ENCODE assay signal across 8 mouse cellular contexts in genomic region chr11:106381883-106382282, GRCm38 (mm10). TPM values are rescaled to one million over a fixed set of nuclear protein-coding genes. Genes with fewer than 3 reads are reported as not detected.
A peak's percentile ranks its signal among the peaks of the same experiment; 100 is the strongest.
DNase-seq lines count a peak whose midpoint lies in the region; ATAC-seq lines count a peak whose summit lies in the region.

No protein-coding gene starts in this region.

- DNase-seq in kidney, adult 11 months = peak; percentile 28
- no peak for DNase-seq in kidney, adult 18-20 months
- DNase-seq in embryonic facial prominence, embryonic 14.5 days (ENCODE audit: low spot score) = no peak
- peak; percentile 69 for DNase-seq in lung, postnatal 10 days
- no peak for DNase-seq in right cerebral cortex, postnatal 36 days (ENCODE audit: low spot score in 2 of 2)

- H3K36me3 ChIP-seq in embryonic facial prominence, embryonic 14.5 days (ENCODE audit: control insufficient read depth, insufficient read depth, low read length) = no peaks in the 10 kb centered on the region
- no peaks in the 10 kb centered on the region for H3K36me3 ChIP-seq in kidney, embryonic 16.5 days (ENCODE audit: insufficient read depth, low read length)
- H3K36me3 ChIP-seq in forebrain, embryonic 12.5 days (replicated peaks) = no peaks in the 10 kb centered on the region
- no peaks in the 10 kb centered on the region for H3K36me3 ChIP-seq in midbrain, embryonic 15.5 days (replicated peaks)

- ATAC-seq in embryonic facial prominence, embryonic 14.5 days (ENCODE audit: low read depth) = no peak
- no peak for ATAC-seq in kidney, embryonic 16.5 days (ENCODE audit: low FRiP score, low TSS enrichment)
- no peak for ATAC-seq in forebrain, embryonic 12.5 days (ENCODE audit: low FRiP score)
- ATAC-seq in midbrain, embryonic 15.5 days (replicated peaks) = no peak

- H3K4me2 ChIP-seq in embryonic facial prominence, embryonic 14.5 days (ENCODE audit: low read depth, low read length) = peak overlapping the region; percentile 1; the same call in 1 of the 2 replicates
- H3K4me2 ChIP-seq in kidney, embryonic 16.5 days (replicated peaks; ENCODE audit: low read depth, low read length) = peak overlapping the region; percentile 47; the same call in 1 of the 2 replicates
- H3K4me2 ChIP-seq in forebrain, embryonic 12.5 days = no peak overlapping the region
- no peak overlapping the region for H3K4me2 ChIP-seq in midbrain, embryonic 15.5 days

- WGBS in embryonic facial prominence, embryonic 14.5 days = 74% methylated on average over 7 of the region's 7 CpGs
- WGBS in kidney, embryonic 16.5 days = 70% methylated on average over 7 of the region's 7 CpGs
- WGBS in forebrain, embryonic 12.5 days = 90% methylated on average over 7 of the region's 7 CpGs
- 82% methylated on average over 7 of the region's 7 CpGs for WGBS in midbrain, embryonic 15.5 days

- no peaks in the 10 kb centered on the region for H3K4me1 ChIP-seq in embryonic facial prominence, embryonic 14.5 days (ENCODE audit: control insufficient read depth, insufficient read depth, low read length)
- H3K4me1 ChIP-seq in kidney, embryonic 16.5 days (ENCODE audit: insufficient read depth, low read length) = no peaks in the 10 kb centered on the region
- no peaks in the 10 kb centered on the region for H3K4me1 ChIP-seq in forebrain, embryonic 12.5 days
- H3K4me1 ChIP-seq in midbrain, embryonic 15.5 days = no peaks in the 10 kb centered on the region

- no peaks in the 10 kb centered on the region for H3K27me3 ChIP-seq in embryonic facial prominence, embryonic 14.5 days (replicated peaks; ENCODE audit: control insufficient read depth, insufficient read depth, low read length)
- no peaks in the 10 kb centered on the region for H3K27me3 ChIP-seq in kidney, embryonic 16.5 days (ENCODE audit: insufficient read depth, low read length)
- H3K27me3 ChIP-seq in forebrain, embryonic 12.5 days = no peaks in the 10 kb centered on the region
- no peaks in the 10 kb centered on the region for H3K27me3 ChIP-seq in midbrain, embryonic 15.5 days (replicated peaks)

- H3K4me3 ChIP-seq in embryonic facial prominence, embryonic 14.5 days (ENCODE audit: low read depth, low read length) = 0 out of 2 replicates have a peak overlapping the region, but pooled peaks have one; percentile 6
- peak overlapping the region; percentile 28 for H3K4me3 ChIP-seq in kidney, embryonic 16.5 days (ENCODE audit: low read length)
- no peak overlapping the region for H3K4me3 ChIP-seq in forebrain, embryonic 12.5 days (replicated peaks)
- no peak overlapping the region for H3K4me3 ChIP-seq in midbrain, embryonic 15.5 days

- peak overlapping the region; percentile 67; the same call in 1 of the 2 replicates for H3K27ac ChIP-seq in embryonic facial prominence, embryonic 14.5 days (replicated peaks; ENCODE audit: low read depth, low read length)
- H3K27ac ChIP-seq in kidney, embryonic 16.5 days (ENCODE audit: low read length) = peak overlapping the region; percentile 84
- no peak overlapping the region for H3K27ac ChIP-seq in forebrain, embryonic 12.5 days
- no peak overlapping the region for H3K27ac ChIP-seq in midbrain, embryonic 15.5 days

- H3K9ac ChIP-seq in embryonic facial prominence, embryonic 14.5 days (ENCODE audit: low read depth, low read length) = no peak overlapping the region; the same call in 1 of the 2 replicates
- peak overlapping the region; percentile 50; the same call in 1 of the 2 replicates for H3K9ac ChIP-seq in kidney, embryonic 16.5 days (replicated peaks; ENCODE audit: low read length)
- H3K9ac ChIP-seq in forebrain, embryonic 12.5 days = no peak overlapping the region
- H3K9ac ChIP-seq in midbrain, embryonic 15.5 days = no peak overlapping the region

- no peaks in the 10 kb centered on the region for H3K9me3 ChIP-seq in embryonic facial prominence, embryonic 14.5 days (ENCODE audit: control insufficient read depth, low read length)
- no peaks in the 10 kb centered on the region for H3K9me3 ChIP-seq in kidney, embryonic 16.5 days (ENCODE audit: low read length)
- no peaks in the 10 kb centered on the region for H3K9me3 ChIP-seq in forebrain, embryonic 12.5 days
- no peaks in the 10 kb centered on the region for H3K9me3 ChIP-seq in midbrain, embryonic 15.5 days

RNA-seq across cellular contexts. Expression of gene Icam2, which starts 6.0 kb away (rescaled TPM):
- polyA plus RNA-seq in embryonic facial prominence, embryonic 14.5 days (2014; fragmentation: Nextera tagmentation; extraction: Ambion mirVana) = 42.2 and 44.3 TPM in 2 replicates
- 87.8 and 95.9 TPM in 2 replicates for polyA plus RNA-seq in kidney, embryonic 16.5 days (2015; fragmentation: Nextera tagmentation; extraction: Ambion mirVana)
- 8.1 and 9.8 TPM in 2 replicates for polyA plus RNA-seq in forebrain, embryonic 12.5 days (2016; fragmentation: Nextera tagmentation; extraction: Ambion mirVana)
- polyA plus RNA-seq in midbrain, embryonic 15.5 days (2015; fragmentation: Nextera tagmentation; extraction: Ambion mirVana) = 18.2 and 19.1 TPM in 2 replicates

RNA-seq across cellular contexts. Expression of gene Prr29, which starts 16.6 kb away (rescaled TPM):
- polyA plus RNA-seq in embryonic facial prominence, embryonic 14.5 days (2014; fragmentation: Nextera tagmentation; extraction: Ambion mirVana) = 0.92 and 0.93 TPM in 2 replicates
- polyA plus RNA-seq in kidney, embryonic 16.5 days (2015; fragmentation: Nextera tagmentation; extraction: Ambion mirVana) = 0.36 and 0.39 TPM in 2 replicates
- polyA plus RNA-seq in forebrain, embryonic 12.5 days (2016; fragmentation: Nextera tagmentation; extraction: Ambion mirVana) = not detected in 2 replicates
- not detected in 2 replicates for polyA plus RNA-seq in midbrain, embryonic 15.5 days (2015; fragmentation: Nextera tagmentation; extraction: Ambion mirVana)

RNA-seq across cellular contexts. Expression of gene Scn4a, which starts 28.8 kb away (rescaled TPM):
- 0.98 and 1.5 TPM in 2 replicates for polyA plus RNA-seq in embryonic facial prominence, embryonic 14.5 days (2014; fragmentation: Nextera tagmentation; extraction: Ambion mirVana)
- 0.41 and 0.47 TPM in 2 replicates for polyA plus RNA-seq in kidney, embryonic 16.5 days (2015; fragmentation: Nextera tagmentation; extraction: Ambion mirVana)
- 0.03 TPM in 1 of 2 replicates, not detected in the other for polyA plus RNA-seq in forebrain, embryonic 12.5 days (2016; fragmentation: Nextera tagmentation; extraction: Ambion mirVana)
- not detected in 2 replicates for polyA plus RNA-seq in midbrain, embryonic 15.5 days (2015; fragmentation: Nextera tagmentation; extraction: Ambion mirVana)

Comparison
In these comparisons a context has a peak if more than half of its experiments do, and no peak if none do; other contexts are left out.
1. DNase-seq: peak in kidney, adult 11 months (single experiment) and lung, postnatal 10 days (single experiment); none in kidney, adult 18-20 months (single experiment), embryonic facial prominence, embryonic 14.5 days (single experiment) and right cerebral cortex, postnatal 36 days (0 of 2).
2. H3K27ac ChIP-seq: peak in embryonic facial prominence, embryonic 14.5 days (single experiment) and kidney, embryonic 16.5 days (single experiment); none in forebrain, embryonic 12.5 days (single experiment) and midbrain, embryonic 15.5 days (single experiment).
3. H3K4me2 ChIP-seq: peak in embryonic facial prominence, embryonic 14.5 days (single experiment) and kidney, embryonic 16.5 days (single experiment); none in forebrain, embryonic 12.5 days (single experiment) and midbrain, embryonic 15.5 days (single experiment).
4. H3K4me3 ChIP-seq: peak in embryonic facial prominence, embryonic 14.5 days (single experiment) and kidney, embryonic 16.5 days (single experiment); none in forebrain, embryonic 12.5 days (single experiment) and midbrain, embryonic 15.5 days (single experiment).